Mouse (Mus musculus) layer of hippocampus, adult 18-20 months (tissue): ENCODE data around the gene Serpinb5. TPM values are rescaled to one million over a fixed set of nuclear protein-coding genes. Genes with fewer than 3 reads are reported as not detected.

Source experiments
- total RNA-seq, 2 experiments: library from RNA; stranded (reverse); gene quantifications; 2 replicates each; pipeline ENCODE4 v1.2.3; 2021

The Serpinb5 gene
- total RNA-seq, 2 experiments from 2014 or later: not detected

Other genes with a start within 250 kb of the Serpinb5 start
- 1 to 10 TPM; 8.6 to 9.0 TPM for gene Bcl2, start 146.9 kb upstream of the Serpinb5 start, total RNA-seq
- gene Kdsr, start 101.4 kb upstream of the Serpinb5 start, total RNA-seq: 10 to 100 TPM; 29.1 TPM
- 10 to 100 TPM; 51.6 to 57.9 TPM for gene Vps4b, start 64.4 kb upstream of the Serpinb5 start, total RNA-seq
- gene Serpinb12, start 73.3 kb downstream of the Serpinb5 start, total RNA-seq: not detected
- not detected for gene Serpinb13, start 119.8 kb downstream of the Serpinb5 start, total RNA-seq
- gene Serpinb3a, start 191.1 kb downstream of the Serpinb5 start, total RNA-seq: not detected
- not detected for gene Serpinb3d, start 222.3 kb downstream of the Serpinb5 start, total RNA-seq